Mouse (Mus musculus): ENCODE results near the gene Rho.
A peak's percentile ranks its signal among the peaks of the same experiment; 100 is the strongest.

The Rho gene

GRCm38 (mm10) chr6:115915601-115916445 is 15.7 kb upstream of the Rho start:
- DNase-seq (ENCODE audit: low read depth, low spot score): no peak

DNA sequence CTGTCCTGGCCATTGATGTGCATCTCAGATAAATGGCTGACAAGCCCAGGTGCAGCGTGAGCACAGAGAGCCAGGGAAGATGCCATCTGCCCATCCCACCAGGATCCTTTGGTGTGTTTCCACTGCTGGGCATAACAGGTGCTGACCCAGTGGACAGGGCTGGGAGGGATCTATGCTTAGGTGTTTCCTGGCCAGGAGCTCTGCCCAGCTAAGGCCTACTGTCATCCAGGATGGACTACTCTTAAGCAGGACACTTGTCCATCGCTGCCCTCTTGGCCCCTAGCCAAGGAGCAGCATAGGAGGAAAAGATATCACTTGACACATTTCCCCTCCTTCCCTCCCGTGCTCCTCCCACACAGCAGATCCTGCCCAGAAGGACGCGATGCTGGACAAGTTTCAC is 14.9 kb upstream of the Rho start:
- no peak for DNase-seq (ENCODE audit: low read depth, low spot score)

DNA sequence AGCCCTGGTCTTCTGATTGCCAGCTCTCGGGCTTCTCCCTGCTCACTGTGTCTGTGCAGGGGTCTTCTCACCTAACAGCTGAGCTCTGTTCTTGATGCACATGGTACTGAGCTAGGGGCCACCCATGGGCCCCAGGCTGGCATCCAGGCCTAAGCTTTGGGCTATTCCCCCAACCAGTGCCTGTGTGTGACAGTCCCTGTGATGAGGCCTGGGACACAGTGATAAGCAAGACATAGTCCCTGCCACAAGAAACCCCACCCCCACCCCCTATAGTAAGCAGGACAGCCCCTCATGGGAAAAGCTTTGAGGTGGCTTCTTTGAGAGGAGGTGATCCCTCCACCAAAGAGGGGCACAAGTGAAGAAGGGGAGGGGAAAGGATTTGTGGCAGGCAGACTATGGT is 12.9 kb upstream of the Rho start:
- DNase-seq (ENCODE audit: low read depth, low spot score): no peak

DNA sequence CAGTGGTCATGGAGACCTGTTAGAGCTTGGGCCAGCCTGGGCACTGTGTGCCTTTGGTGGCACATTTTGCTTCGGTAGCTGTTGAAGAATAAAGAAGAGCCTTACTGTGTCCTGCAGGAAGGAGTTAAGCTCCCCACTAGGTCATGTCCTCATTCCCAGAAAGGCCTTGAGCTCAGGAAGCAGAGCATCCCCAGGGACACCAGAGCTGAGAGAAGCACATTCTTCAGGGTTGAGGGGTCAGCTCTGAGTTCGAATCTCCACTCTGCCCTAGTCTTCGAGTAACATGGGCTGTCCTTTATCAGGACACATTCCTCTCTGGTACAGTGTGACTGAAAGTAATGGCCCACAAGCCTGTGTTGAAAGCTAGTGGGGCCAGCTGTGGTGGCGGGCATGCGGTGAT is 11.7 kb upstream of the Rho start:
- no peak for DNase-seq (ENCODE audit: low read depth, low spot score)

DNA sequence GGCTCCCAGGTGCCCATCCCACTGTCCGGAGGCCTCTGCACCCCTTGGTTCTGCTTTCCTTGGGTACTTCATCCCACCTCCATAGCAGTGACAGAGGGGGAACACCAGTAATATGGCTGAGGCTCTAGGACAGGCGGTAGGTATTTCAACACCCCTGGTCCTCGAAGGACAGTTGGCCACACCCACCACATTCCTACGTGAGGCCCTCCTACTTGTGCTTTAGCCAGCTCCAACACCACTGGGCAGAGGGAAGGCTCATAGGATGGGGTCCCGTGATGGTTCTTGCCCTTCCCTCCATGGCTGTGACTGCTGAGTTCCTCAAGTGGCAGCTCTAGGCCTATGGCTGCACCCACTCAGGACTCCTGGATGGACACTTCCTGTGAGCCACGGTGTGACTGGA is 6.7 kb upstream of the Rho start:
- DNase-seq (ENCODE audit: low read depth, low spot score): peak; percentile 40

- no peak for DNase-seq (ENCODE audit: low read depth, low spot score)
Observed at GRCm38 (mm10) chr6:115926416-115926815, 5.1 kb upstream of the Rho start.

- no peak for DNase-seq (ENCODE audit: low read depth, low spot score)
Observed at GRCm38 (mm10) chr6:115927292-115928242, 4.0 kb upstream of the Rho start.

GRCm38 (mm10) chr6:115930018-115930417 is 1.5 kb upstream of the Rho start:
- no peak for DNase-seq (ENCODE audit: low read depth, low spot score)

GRCm38 (mm10) chr6:115932391-115932790 is 843 bp downstream of the Rho start:
- DNase-seq (ENCODE audit: low read depth, low spot score): no peak

GRCm38 (mm10) chr6:115935544-115935943 is 4.0 kb downstream of the Rho start:
- no peak for DNase-seq (ENCODE audit: low read depth, low spot score)

GRCm38 (mm10) chr6:115938011-115938410 is 6.5 kb downstream of the Rho start:
- DNase-seq (ENCODE audit: low read depth, low spot score): no peak

- no peak for DNase-seq (ENCODE audit: low read depth, low spot score)
Observed at GRCm38 (mm10) chr6:115938798-115939197, 7.2 kb downstream of the Rho start.

GRCm38 (mm10) chr6:115940603-115941002 is 9.1 kb downstream of the Rho start:
- DNase-seq (ENCODE audit: low read depth, low spot score): no peak

DNA sequence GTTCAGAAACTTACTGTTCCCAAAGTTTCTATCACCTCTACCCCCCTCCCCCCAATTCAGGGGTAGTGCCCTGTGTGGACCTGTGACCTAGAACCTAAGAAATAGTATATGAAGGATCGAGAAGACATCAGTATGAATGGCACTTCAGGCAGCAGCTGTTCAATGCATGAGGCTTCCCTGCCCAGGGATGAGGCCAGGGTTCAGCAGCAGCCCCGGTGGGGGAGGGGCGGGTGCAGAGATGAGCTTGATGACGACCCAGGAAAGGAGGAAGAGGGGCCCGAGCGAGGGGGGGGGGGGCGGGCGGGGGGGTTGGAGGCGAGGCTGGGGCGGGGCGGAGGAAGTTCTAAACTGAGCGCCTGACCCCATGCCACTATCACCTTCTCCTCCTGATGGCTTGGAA is 9.6 kb downstream of the Rho start:
- peak; percentile 69 for DNase-seq (ENCODE audit: low read depth, low spot score)

- DNase-seq (ENCODE audit: low read depth, low spot score): no peak
Observed at GRCm38 (mm10) chr6:115943498-115944427, 12.2 kb downstream of the Rho start.

- DNase-seq (ENCODE audit: low read depth, low spot score): no peak
Observed at GRCm38 (mm10) chr6:115944638-115945037, 13.1 kb downstream of the Rho start, which contains the start of gene H1foo. TSS of gene H1foo (plus strand) at chr6:115944938.

DNA sequence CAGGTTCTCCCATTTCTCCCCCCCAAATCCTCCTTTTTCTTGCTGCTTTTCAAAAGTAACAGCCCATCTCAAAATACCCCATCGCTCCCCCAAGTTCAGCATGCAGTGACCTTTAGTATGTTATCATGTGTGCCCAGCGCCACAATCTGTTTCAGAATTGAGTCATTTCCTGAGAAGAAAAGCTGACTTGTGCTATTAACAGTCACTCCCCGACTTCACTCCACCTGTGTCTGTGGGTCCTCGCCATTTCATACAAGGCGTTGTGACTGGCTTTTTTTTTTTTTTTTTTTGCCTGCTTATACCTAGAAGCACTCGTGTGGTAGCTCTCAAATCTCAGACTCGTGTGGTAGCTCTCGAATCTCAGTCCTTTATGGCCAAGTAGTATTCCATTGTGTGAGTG is 14.1 kb downstream of the Rho start:
- no peak for DNase-seq (ENCODE audit: low read depth, low spot score)

- no peak for DNase-seq (ENCODE audit: low read depth, low spot score)
Observed at GRCm38 (mm10) chr6:115946389-115946788, 14.8 kb downstream of the Rho start.

DNA sequence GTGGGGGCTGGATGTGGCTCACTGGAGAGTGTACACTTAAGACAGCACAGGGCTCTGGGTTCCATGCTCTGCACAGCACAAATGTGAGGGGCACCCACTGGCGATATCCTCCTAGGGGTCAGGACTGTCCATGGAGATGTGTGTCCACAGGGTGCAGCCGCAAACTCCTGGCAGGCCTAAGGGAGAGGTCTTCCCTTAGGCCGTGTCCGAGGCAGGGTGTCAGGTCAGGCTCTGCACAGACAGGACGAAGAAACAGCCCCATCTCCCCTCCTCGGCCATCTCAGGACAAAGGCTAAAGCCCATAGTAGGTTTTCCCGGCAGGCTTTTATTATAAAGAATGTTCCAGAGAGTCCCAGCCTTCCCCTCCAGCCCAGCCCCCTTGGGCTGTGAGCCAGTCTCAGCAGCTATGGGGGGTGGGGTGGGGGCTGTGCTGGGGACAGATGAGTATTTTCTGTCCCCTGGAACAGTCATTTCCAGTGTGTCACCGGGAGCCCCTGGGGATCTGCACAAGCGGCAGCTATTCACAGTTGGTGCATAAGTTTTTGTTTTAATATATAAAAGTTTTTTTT is 23.0 kb downstream of the Rho start:
- no peak for DNase-seq (ENCODE audit: low read depth, low spot score)

DNA sequence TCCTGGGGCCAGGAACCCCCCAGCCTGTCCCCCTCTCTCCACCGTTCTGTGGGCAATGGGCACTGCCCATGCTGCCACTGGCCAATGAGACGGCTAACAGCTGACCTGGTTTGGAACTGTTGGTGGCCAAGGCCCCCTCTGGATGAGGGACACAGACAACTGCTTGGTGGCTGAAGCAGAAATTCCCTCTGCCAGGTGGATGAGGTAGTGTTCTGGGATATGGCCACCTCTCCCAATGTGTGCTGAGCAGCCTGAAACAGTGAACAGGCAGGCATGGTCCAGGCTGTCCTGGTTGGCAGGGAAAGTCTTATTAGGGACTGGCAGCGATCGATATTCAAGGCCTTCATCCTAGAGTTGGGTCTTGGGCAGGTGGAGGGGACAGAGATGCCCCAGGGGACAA is 23.6 kb downstream of the Rho start:
- no peak for DNase-seq (ENCODE audit: low read depth, low spot score)

DNA sequence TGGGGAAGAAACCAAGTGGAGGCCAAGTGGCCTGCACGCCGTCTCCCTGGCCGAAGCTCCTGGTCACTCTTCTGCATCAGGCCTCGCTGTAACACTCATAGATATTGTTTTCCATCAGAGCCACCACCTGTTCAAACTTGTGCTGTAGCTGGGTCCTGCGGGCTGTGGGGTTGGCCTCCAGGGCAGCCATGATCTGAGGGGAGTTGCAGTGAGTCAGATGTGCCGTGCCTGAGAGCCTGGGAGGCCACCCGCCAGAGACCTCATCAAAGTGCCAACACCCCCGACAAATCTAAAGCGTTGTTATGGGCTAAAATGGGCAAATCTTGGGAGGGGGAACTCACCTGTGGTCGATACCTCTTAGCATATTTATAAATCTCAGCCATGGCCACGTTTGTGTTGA is 24.1 kb downstream of the Rho start:
- DNase-seq (ENCODE audit: low read depth, low spot score): no peak

Data from mesoderm, embryonic 11.5 days (tissue).